Mouse (Mus musculus) liver, adult 2 months (tissue): ENCODE measurements around the gene Fasl.

Experiments used
- CTCF ChIP-seq: fragments of 200-500 bp; IDR thresholded peaks from 2 replicates; pipeline ENCODE4 v1.5.1; 2011; ENCODE audit warnings: low read depth, low read length, control low read depth
- POLR2A ChIP-seq: fragments of 200-500 bp; IDR thresholded peaks from 2 replicates; pipeline ENCODE4 v1.6.1; 2011; ENCODE audit warnings: low read length, control low read depth; ENCODE audit not compliant: insufficient read depth; ENCODE audit errors: extremely low read depth

DNA sequence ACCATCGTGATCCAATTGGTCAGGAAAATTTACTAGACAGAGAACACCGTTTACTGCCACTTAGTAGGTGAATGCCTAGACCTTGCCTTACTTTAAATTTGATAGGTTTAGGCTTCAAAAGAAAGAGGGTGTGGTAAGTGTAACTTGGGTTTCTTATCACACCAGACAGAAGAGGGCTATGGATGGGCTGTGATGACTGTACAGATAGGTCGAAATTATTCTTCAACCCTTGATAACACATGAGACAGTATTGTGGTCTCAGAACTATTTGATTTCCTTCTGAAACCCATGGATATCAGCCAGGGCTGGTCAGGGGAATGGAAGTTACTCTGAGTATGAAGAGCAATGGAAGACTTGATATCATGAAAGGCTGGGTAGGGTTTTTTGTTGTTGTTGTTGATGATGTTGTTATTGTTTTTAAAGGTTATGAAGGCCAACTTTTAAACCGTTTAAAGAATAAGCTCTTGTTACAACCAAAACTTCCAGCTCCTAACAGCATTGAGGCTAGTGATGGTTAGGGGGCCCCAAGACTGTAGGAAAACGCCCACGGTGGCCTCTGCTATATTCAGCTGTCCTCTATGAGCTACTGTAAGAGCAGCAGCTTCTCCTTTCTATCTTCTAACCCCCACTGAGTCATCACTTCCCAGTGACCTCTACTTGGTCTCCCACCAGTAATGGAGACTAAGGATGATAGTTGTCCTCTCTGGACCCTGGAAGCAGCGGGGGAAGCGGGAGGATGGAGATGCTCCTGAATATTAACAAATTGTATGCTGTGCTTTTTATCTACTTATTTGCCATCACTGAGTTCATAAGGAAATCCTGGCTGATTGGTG lies 3.8 kb upstream of the Fasl start:
- no peak for TF ChIP-seq CTCF
- TF ChIP-seq POLR2A: no peak
